8 mouse cellular contexts compared by ENCODE assay signal in genomic region chrX:103616536-103617404, GRCm38 (mm10). TPM values are rescaled to one million over a fixed set of nuclear protein-coding genes. Genes with fewer than 3 reads are reported as not detected.
DNase-seq lines count a peak whose midpoint lies in the region; ATAC-seq and TF ChIP-seq lines count a peak whose summit lies in the region.

No protein-coding gene starts in this region.

- intact Hi-C loops in heart, adult 2 months (cut with DNase I) = no loop called here

- peak overlapping the region; percentile 49 for H3K9ac ChIP-seq in embryonic facial prominence, embryonic 12.5 days
- peak overlapping the region; percentile 60; the same call in 1 of the 2 replicates for H3K9ac ChIP-seq in heart, adult 2 months (ENCODE audit: low read depth, low read length)
- H3K9ac ChIP-seq in limb, embryonic 12.5 days (replicated peaks) = peak overlapping the region; percentile 52
- peak overlapping the region; percentile 45 for H3K9ac ChIP-seq in midbrain, embryonic 14.5 days (replicated peaks; ENCODE audit: low read length)

- H3K79me2 ChIP-seq in heart, adult 2 months (replicated peaks; ENCODE audit: control insufficient read depth, insufficient read depth, low read length) = no peaks in the 10 kb centered on the region

- no peaks in the 10 kb centered on the region for H3K9me3 ChIP-seq in embryonic facial prominence, embryonic 12.5 days
- no peaks in the 10 kb centered on the region for H3K9me3 ChIP-seq in limb, embryonic 12.5 days
- H3K9me3 ChIP-seq in midbrain, embryonic 14.5 days (ENCODE audit: control insufficient read depth, low read length) = no peaks in the 10 kb centered on the region

- peaks cover 14% of the 10 kb centered on the region; the same call in 1 of the 2 replicates for H3K36me3 ChIP-seq in embryonic facial prominence, embryonic 12.5 days
- H3K36me3 ChIP-seq in heart, adult 2 months (ENCODE audit: control insufficient read depth, insufficient read depth, low read length) = no peaks in the 10 kb centered on the region
- no peaks in the 10 kb centered on the region for H3K36me3 ChIP-seq in kidney, adult 2 months (ENCODE audit: control insufficient read depth, insufficient read depth, low read length)
- peaks cover 17% of the 10 kb centered on the region for H3K36me3 ChIP-seq in limb, embryonic 12.5 days
- 0 out of 2 replicates have a peak, but pooled peaks cover 3% of the 10 kb centered on the region for H3K36me3 ChIP-seq in midbrain, embryonic 14.5 days (ENCODE audit: control insufficient read depth, insufficient read depth, low read length)

- peak overlapping the region; percentile 57 for H3K4me2 ChIP-seq in embryonic facial prominence, embryonic 12.5 days (replicated peaks)
- H3K4me2 ChIP-seq in limb, embryonic 12.5 days = peak overlapping the region; percentile 61
- H3K4me2 ChIP-seq in midbrain, embryonic 14.5 days (ENCODE audit: low read length) = peak overlapping the region; percentile 65

- H3K4me1 ChIP-seq in embryonic facial prominence, embryonic 12.5 days = no peaks in the 10 kb centered on the region
- H3K4me1 ChIP-seq in heart, adult 2 months (ENCODE audit: control insufficient read depth, insufficient read depth, low read length) = no peaks in the 10 kb centered on the region; the same call in 1 of the 2 replicates
- H3K4me1 ChIP-seq in kidney, adult 2 months (ENCODE audit: control insufficient read depth, insufficient read depth, low read length) = no peaks in the 10 kb centered on the region
- no peaks in the 10 kb centered on the region for H3K4me1 ChIP-seq in limb, embryonic 12.5 days (replicated peaks)
- peaks cover 6% of the 10 kb centered on the region; the same call in 1 of the 2 replicates for H3K4me1 ChIP-seq in midbrain, embryonic 14.5 days (ENCODE audit: control insufficient read depth, insufficient read depth, low read length)

- peak; percentile 82 for DNase-seq in 3134 (ENCODE audit: extremely low read depth, insufficient read length, low spot score)
- DNase-seq in adrenal gland, postnatal 25 days = peak; percentile 73
- peak; percentile 83 to 88 for DNase-seq in heart, adult 2 months
- peak; percentile 91 for DNase-seq in kidney, adult 2 months
- DNase-seq in midbrain, embryonic 14.5 days = peak; percentile 93
- DNase-seq in spleen, adult 12 weeks (ENCODE audit: low spot score) = peak; percentile 72

- WGBS in embryonic facial prominence, embryonic 12.5 days = 1% methylated on average over 20 of the region's 50 CpGs
- WGBS in heart, adult 2 months = under 1% methylated on average over 28 of the region's 50 CpGs
- WGBS in kidney, adult 2 months = under 1% methylated on average over 24 of the region's 50 CpGs
- WGBS in limb, embryonic 12.5 days = 1% methylated on average over 25 of the region's 50 CpGs
- WGBS in midbrain, embryonic 14.5 days = under 1% methylated on average over 25 of the region's 50 CpGs

- H3K27me3 ChIP-seq in embryonic facial prominence, embryonic 12.5 days = no peaks in the 10 kb centered on the region
- no peaks in the 10 kb centered on the region for H3K27me3 ChIP-seq in heart, adult 2 months (ENCODE audit: control insufficient read depth, insufficient read depth, low read length)
- H3K27me3 ChIP-seq in kidney, adult 2 months (replicated peaks; ENCODE audit: control insufficient read depth, insufficient read depth, low read length) = no peaks in the 10 kb centered on the region
- no peaks in the 10 kb centered on the region for H3K27me3 ChIP-seq in limb, embryonic 12.5 days
- H3K27me3 ChIP-seq in midbrain, embryonic 14.5 days (ENCODE audit: control insufficient read depth, insufficient read depth, low read length) = no peaks in the 10 kb centered on the region

- H3K4me3 ChIP-seq in embryonic facial prominence, embryonic 12.5 days = peak overlapping the region; percentile 38
- peak overlapping the region; percentile 84 for H3K4me3 ChIP-seq in heart, adult 2 months
- peak overlapping the region; percentile 73 for H3K4me3 ChIP-seq in kidney, adult 2 months (ENCODE audit: insufficient read depth, low read depth, low read length)
- H3K4me3 ChIP-seq in limb, embryonic 12.5 days (replicated peaks) = peak overlapping the region; percentile 41
- peak overlapping the region; percentile 44 for H3K4me3 ChIP-seq in midbrain, embryonic 14.5 days (replicated peaks; ENCODE audit: low read depth, low read length)

- TF ChIP-seq EP300 in heart, adult 2 months (IDR thresholded peaks at IDR 0.05; ENCODE audit: insufficient read depth, low read depth, low read length) = no peak

- H3K27ac ChIP-seq in embryonic facial prominence, embryonic 12.5 days = peak overlapping the region; percentile 92
- peak overlapping the region; percentile 91 for H3K27ac ChIP-seq in heart, adult 2 months
- H3K27ac ChIP-seq in kidney, adult 2 months (ENCODE audit: insufficient read depth, low read depth, low read length) = peak overlapping the region; percentile 78
- H3K27ac ChIP-seq in limb, embryonic 12.5 days = peak overlapping the region; percentile 91
- H3K27ac ChIP-seq in midbrain, embryonic 14.5 days (replicated peaks; ENCODE audit: low read depth, low read length) = peak overlapping the region; percentile 91

- TF ChIP-seq POLR2A in heart, adult 2 months (IDR thresholded peaks at IDR 0.05; ENCODE audit: insufficient read depth, low read depth, low read length) = 0 out of 2 replicates have a peak, but pooled peaks have one; percentile 33
- no peak for TF ChIP-seq POLR2A in kidney, adult 2 months (IDR thresholded peaks at IDR 0.05; ENCODE audit: low read depth, low read length)

- peak; percentile 97 for ATAC-seq in embryonic facial prominence, embryonic 12.5 days (ENCODE audit: insufficient number of reproducible peaks, insufficient read depth, low FRiP score, low TSS enrichment)
- ATAC-seq in limb, embryonic 12.5 days (ENCODE audit: insufficient number of reproducible peaks, insufficient read depth, low FRiP score, low TSS enrichment, low read depth) = peak; percentile 94
- peak; percentile 97 for ATAC-seq in midbrain, embryonic 14.5 days (ENCODE audit: low FRiP score, low TSS enrichment)

- TF ChIP-seq CTCF in heart, adult 2 months (IDR thresholded peaks at IDR 0.05) = no peak
- no peak for TF ChIP-seq CTCF in kidney, adult 2 months (conservative IDR thresholded peaks at IDR 0.05; ENCODE audit: insufficient read depth, insufficient read length, low read depth, low read length)

RNA-seq across cellular contexts. Expression of gene Zcchc13, which starts 13.6 kb away (rescaled TPM):
- not detected in 2 replicates for total RNA-seq in adrenal gland, postnatal 25 days (2021)
- polyA plus RNA-seq in embryonic facial prominence, embryonic 12.5 days (2016; fragmentation: Nextera tagmentation; extraction: Ambion mirVana) = not detected in 2 replicates
- not detected for total RNA-seq in heart, adult 2 months (2021)
- not detected in 2 replicates for polyA plus RNA-seq in heart, adult 2 months (2012; rRNA removed)
- polyA plus RNA-seq in kidney, adult 2 months (2012; rRNA removed) = 0.09 and 0.19 TPM in 2 replicates
- not detected in 2 replicates for polyA plus RNA-seq in limb, embryonic 12.5 days (2016; fragmentation: Nextera tagmentation; extraction: Ambion mirVana)
- not detected in 2 replicates for polyA plus RNA-seq in midbrain, embryonic 14.5 days (2014; fragmentation: Nextera tagmentation; extraction: Ambion mirVana)

Comparison
In these comparisons a context has a peak if more than half of its experiments do, and no peak if none do; other contexts are left out.
1. Peak in every context shown above with its lines: DNase-seq, ATAC-seq, H3K4me3 ChIP-seq and H3K27ac ChIP-seq.